Mouse (Mus musculus) urinary bladder, postnatal 36 days (tissue): Measurements from ENCODE around the gene Pcsk2.
A peak's percentile ranks its signal among the peaks of the same experiment; 100 is the strongest.

ENCODE experiments used
- DNase-seq, 2 experiments: peaks; one replicate each; pipeline ENCODE4 v3.0.0; 2022; ENCODE audit warnings: low spot score in 2 of 2, mixed read lengths in 1 of 2

The Pcsk2 gene

DNA sequence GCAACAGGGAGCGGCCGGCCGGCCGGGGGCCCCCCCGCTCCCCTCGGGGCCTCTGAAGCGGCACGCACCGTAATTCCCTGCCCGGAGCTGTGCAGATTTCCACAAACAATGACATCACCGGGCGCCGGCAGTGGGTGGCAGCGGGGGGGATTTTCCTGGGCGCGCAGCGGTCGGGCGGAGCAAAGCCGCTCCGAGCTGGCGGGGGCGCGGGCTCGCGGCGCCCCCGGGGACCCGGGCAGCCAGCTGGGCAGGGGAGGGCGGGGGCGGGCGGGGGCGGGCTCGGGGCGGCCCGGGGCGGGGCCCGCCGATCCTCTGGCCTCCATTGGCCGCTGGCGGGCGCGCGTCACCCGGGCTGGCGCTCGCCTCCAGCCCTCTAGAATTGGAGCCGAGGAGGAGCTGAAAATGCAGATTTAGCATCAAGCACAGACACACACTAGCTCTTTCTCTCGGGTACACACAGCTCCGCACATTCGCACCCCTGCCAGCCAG lies at the start of gene Pcsk2:
TSS of gene Pcsk2 (plus strand) at position 399 of the 489 bp plus-strand sequence.
- DNase-seq, result peak in 1 of 2 experiments; percentile 7

DNA sequence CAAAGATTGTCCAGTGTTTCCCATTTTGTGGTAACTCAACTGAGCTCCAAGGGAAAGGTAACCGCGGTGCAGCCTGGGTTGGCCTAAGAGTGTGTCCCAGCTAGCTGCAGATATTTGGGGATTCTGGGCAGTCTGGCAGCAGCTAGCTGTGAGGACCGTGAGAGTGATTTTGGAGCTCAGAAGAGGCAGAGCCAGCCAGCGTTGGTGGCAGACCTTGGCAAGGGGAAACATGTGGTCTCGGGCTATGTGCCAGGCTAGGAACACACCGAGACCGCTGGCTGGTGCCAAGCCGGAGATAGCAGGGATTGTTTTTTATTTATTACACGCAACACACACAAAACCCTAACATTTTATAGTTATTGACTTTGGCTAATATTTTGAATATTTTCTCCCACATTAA lies 45.1 kb upstream of the Pcsk2 start:
- DNase-seq, result no peak

DNA sequence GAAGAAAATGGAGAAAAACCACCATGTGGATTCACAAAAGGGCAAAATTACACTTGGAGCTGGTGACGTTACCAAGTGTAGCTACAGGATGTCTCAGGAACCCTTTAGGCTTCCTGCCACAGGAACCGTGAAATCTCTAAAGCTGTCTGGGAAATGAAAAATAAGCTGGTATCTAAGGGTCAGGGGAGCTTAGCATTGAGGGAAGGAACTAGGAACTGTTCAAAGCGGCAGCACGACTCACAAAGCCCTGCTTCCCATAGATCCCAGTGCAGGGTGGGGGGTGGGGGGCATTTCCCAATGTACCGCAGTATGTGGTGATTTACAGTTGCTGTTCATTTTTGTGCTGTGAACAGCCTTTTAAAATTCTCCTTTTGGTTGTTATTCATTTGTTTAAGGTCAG lies 44.2 kb upstream of the Pcsk2 start:
- DNase-seq, result no peak

DNA sequence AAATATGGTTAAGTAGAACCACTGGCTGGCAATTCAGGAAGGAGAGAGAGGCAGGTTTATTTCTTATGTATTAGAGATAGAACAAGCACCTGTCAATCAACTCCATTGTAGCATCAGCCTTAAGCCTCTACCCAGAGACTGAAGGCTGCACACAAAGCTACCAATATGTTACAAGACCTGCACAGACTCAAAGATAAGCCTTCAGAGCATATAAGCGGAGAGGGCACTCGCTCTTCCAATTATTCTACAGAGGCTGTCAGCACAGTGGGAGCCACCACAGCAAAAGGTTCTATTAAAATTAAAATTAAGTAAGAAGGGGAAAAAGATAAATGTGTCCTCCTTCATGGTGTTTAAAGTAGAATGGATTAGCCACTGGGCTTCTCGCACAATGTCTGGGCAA lies 43.8 kb upstream of the Pcsk2 start:
- DNase-seq, result no peak

DNA sequence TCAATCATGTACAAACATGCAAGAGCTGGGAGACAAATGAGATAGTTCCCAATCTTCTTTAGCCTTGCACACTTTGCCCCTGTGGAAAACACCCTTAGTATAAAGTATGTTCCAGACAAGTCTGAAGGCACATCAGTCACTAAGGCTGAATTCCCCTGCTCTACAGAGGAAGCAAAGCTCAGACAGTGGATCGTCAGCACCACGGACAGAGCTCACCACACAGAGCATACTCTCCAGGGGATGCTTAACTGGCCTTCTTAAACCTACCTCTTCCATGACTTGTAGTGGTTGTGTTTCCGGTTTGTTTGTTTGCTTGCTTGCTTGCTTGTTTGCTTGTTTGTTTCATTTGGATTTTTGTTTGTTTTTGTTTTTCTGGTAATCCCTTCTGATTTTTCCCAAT lies 9.5 kb upstream of the Pcsk2 start:
- no peak for DNase-seq

DNA sequence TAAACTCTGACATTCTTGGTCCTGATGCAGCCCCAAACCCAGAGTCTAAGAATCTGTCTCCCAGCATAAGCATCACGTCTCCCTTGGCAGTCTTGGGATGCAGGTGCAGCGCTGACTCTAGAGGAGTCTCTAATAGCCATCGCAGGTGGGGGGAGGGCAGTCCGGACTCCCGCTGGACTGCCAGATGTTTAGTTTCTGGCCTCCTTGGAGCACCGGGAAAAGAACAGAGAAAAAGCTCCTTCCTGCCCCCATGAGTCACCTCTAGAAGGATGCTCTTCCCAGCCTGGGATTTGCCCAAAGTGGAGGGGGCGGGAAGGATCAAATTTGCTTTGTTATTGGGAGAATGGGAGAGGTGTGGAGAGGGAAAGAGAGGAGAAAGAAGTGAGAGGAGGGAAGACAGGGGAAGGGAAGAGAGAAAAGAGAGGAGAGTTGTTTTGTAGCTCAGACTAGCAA lies 631 bp upstream of the Pcsk2 start:
- DNase-seq, result no peak

DNA sequence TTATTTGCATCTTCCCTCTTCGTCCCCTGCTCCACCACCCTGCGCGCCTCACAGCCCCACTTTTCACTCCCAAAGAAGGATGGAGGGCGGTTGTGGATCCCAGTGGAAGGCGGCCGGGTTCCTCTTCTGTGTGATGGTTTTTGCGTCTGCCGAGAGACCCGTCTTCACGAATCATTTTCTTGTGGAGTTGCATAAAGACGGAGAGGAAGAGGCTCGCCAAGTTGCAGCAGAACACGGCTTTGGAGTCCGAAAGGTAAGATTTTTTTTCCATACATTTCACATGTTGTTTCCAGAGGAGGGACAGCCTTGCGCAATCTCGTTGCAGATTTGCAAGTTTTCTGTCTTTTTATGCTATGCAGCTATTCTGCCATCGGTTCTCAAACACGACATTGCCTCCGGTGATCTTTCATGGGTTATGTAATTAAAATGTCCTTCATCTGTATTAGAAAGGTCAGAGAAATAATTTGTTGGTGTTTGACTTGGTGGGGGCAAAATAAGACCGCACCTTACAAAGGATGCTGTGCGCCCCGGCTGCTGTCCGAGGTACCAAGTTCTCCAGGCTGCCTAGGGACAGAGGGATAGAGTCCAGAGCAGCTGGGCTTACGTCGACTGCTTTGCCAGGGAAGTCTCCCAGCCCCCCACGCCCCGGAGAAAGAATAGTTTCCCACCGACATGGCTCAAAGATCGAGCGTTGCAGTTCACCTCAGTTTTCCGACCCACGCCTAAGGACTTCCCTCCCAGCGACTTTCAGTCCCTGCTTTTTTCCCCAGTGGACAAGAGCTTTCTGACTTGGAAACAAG lies 656 bp downstream of the Pcsk2 start:
- no peak for DNase-seq

DNA sequence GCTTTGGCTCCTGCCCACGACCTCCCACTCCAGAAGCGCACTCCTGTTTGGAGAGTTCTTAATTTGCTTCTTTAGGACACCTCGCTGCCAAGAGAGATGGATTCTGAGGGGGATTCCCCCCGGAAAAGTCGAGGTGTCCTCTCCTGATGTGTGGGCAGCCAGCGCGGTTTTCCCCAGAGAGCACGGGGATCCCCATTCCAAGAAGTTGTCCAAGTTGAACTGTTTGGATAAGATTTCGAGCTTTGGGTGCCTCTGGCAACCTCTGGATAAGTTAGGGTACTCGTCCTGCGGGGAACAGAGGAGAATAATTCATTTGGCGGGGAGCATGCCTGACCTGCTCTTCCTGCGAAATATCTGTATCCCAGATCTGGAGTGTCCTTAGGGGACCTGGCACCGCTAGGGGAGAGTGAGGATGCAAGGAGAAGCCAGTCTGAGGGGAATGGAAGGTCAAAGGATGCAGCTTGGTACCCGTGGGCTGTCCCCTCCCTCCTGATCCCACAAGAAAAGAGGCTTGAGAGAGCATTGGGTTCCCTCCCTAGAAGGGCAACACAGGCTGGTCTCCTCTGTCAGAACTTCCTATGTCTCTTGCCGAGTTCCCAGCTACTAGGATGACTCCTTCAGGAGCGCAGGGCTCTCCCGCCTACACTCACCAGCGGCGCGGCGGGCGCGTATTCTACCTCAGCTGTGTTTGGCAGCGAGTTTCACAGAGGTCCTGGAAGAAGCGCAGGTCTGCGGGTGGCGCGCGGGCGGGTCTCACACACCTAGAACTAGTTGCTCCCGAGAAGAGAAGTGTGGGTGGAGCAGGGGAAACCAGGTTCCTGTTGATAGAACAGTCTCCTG lies 1.5 kb downstream of the Pcsk2 start:
- no peak for DNase-seq

DNA sequence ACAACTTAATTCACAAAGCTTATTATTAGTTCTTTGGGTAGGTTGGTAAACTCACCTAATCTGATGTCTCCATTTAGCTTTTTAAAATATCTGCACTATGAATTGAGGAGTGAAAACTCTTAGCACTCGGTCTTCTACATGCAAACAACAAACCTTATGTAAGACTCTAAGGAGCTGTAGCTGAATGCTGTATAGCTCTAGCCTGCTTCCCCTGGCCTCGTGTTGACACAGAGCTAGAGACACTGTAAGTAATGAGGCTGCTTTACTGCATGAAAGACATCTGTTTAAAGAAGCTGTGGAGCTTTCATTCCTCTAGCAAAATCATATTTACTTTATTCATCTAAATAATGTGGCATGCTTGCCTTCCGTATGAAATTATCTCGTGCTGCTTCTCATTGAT lies 14.4 kb downstream of the Pcsk2 start:
- no peak for DNase-seq

DNA sequence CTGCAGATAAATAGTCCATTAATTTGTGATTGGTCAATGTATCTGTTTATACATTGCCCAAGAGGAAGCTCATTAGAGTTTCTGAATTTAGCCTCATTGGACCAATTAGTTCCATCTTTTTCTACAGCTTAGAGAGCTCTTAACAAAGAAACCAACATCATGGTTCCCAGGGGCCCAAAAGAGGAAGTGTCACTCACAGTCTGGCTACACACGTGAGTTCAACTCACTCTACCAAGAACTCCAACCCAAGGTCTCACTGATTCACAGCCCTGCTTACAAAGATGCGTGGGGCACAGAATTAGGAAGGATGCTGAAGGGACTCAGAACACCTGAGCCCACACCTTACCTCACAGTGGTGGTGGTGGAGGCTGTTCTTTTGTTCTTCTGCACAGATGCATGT lies 19.1 kb downstream of the Pcsk2 start:
- DNase-seq, result no peak

DNA sequence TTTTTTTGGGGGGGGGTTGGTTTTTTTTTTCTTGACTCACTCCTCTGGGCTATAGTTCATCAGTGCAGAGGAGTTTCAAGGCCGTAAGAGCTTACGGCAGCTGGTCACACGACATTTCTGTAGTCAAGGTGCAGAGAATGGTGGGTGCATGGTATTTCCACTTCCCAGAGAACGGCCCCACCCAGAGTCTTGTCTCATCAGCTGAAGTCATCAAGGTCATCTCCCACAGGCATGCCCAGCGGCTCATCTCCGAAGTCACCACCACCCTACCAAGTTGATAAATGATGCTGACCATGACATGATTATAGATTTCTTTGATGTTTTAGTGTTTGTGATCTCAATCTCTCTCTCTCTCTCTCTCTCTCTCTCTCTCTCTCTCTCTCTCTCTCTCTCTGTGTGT lies 20.0 kb downstream of the Pcsk2 start:
- DNase-seq, result no peak

DNA sequence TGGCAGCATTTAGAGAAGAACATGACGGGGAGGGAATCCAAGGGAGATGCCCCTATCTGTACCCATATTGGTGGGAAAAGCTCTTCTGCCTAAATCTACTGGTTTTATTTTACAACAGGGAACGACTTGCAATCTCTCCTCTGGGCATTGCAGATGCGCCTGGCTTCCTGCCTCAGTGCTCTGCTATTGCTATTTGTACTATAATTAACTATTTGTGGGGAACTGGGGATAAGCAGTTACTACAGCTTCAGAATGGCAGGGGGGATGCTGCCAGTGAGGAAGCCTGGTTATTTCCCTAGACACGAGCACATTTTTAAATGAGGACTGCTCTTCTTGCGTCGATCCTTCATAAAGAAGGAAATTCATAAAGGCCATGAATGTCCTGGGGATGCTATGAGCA lies 39.4 kb downstream of the Pcsk2 start:
- DNase-seq, result no peak

DNA sequence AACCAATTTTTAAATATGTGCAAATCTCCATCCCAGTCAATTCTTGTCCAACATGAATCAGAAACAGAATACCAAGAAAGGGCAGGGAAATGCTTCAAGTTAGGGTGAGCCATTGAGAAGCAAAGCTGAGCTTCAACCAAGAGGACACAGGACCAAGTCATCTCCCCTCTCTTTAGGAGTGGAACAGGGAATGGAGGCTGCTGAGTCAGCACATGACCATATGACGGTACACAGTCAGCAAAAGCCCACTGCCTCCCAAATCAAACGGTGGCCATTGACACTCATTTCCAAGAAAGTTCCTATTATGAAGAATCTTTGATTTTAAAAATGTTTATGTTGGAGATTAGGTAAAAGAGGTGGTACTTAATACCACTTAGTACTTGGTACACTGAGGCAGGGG lies 44.4 kb downstream of the Pcsk2 start:
- no peak for DNase-seq

DNA sequence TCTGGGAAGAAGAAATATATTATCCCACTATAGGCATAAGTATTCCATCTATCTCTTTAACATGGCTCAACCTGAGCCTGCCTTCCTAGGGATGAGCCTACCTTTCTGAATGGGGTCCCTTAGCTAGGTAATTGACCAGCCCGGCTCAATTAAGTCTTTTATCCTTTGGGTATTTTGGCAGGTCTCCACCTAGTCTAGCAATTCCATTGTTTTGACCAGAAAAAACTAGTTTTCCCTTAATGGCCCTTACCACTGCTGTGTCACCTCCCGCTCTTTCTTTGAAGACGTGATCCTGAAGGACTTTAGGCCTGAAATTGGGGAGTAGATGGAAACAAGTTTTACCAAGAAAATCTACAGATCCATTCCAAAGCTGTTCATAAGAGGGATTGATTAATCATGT lies 57.1 kb downstream of the Pcsk2 start:
- no peak for DNase-seq

DNA sequence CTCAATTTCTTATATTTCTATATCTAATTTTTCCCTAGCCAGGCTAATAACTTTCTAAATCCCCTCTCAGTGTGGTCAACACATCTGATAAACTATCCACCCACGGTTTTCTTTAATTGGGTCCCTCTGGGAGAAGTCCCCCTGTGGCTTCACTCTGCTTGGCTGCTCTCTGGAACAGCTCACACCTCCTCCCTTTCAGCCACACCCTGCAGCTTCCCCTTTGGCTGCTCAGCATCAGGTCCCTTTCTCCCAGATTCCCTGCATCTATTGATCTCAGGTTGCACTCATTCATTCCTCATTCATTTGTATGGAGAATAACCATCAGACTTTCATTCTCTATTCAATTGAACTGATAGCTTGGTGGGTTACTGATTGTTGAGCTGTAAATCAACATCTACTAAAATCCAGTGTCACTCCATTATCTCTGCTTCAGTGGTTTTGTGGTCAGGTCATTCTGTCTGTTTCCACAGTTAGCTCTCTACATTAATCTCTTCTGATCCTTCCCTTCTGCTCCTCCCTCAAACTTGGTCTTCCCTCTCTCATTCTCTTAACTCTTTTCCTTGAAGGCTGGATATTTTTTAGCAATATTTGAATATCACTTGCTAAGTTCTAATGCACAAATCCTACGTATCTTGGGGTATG lies 58.0 kb downstream of the Pcsk2 start:
- no peak for DNase-seq

DNA sequence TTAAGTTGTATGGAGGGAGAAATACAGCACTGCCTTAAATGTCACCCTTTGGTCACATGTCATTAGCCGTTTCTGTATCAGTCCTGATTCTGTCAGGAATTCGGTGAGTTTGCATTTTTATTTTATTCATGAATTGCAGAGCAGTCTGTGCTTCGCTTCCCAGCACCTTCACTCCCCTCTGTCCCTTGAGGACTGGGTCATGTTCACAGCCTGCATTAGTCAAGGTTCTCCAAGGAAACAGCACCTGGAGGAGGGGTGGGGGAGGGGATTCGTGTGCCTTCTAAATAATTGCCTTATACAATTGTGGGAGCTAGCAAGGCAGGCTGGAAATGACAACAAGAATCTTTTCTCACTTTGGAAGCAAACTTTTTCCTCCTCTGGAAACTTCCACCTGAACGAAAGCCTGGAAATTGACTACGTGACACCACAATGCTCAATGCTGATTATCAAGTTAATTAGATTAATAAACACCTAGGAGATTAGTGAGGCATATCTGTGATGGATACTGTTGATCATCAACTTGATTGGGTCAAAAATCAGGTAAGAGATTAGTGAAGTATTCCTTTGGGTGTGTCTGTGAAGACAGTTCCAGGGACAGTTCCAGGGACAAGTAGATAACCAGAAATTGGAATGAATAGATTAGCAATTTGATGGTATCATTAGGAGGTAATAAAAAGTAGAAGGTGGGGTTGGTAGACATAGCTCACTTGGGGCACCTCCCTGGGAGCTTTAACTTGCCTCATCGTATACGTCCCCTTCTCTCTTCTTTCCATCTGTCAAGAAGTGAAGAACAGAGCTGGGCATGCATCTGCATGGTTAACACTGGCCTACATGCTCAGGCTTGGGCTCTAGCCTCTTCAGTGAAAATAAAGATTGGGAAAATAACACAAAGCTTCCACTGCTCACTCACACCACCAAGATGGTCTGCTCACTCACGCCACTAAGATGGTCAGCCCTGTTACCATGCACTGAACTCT lies 64.7 kb downstream of the Pcsk2 start:
- DNase-seq, result no peak

DNA sequence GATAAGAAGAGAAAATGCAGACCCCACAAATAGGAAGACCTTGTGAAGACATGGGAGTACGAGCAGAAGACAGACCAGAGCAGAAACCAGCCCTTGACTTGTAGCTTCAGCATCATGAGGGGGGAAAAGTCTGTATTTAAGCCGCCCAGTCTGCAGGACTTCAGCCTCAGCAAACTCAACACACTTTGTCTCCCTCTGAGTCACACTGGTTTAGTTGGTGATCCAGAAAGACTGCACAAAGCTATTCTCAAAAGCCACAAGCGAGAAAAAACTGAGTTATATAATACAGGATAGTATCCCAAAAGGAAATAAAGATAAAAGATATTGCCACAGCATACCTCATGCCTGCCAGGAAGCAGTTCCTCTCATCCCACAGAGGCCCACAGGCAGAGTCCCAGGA lies 67.5 kb downstream of the Pcsk2 start:
- DNase-seq, result no peak

DNA sequence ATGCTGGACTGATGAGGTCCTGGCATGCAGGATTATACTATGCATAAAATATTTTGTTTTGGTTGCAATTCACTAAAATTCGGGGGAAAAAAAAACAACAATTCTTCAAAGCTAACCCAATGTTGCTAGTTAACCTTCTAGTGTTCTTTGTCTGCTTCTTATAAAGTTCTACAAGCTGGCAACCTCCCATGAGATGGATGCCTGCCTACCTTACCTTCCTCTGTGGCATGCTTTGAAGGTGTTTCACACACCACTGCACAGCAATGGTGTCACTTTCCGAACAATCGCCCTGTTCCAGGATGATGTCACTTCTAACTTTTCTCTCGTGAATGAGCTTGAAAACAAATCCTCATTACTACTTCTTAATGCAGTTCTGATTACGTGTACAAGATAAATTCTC lies 68.8 kb downstream of the Pcsk2 start:
- DNase-seq, result no peak

DNA sequence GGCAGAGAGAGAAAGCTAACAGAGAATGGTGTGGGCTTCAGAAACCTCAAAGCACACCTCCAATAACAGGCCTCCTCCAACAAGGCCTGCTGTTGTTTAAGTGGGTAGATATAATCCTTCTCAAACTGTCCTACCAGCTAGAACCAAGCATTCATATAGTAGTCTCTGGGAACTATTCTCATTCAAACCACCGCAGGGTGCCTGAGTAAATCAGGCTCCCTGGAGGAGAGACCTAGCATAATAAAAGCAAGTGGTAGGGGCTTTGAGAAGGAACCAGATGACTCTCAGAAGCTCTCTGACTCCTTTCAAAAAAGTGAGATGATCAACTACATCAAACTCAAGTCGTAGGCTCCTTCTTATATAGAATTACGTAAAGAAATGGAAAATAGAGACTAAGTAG lies 75.0 kb downstream of the Pcsk2 start:
- no peak for DNase-seq

DNA sequence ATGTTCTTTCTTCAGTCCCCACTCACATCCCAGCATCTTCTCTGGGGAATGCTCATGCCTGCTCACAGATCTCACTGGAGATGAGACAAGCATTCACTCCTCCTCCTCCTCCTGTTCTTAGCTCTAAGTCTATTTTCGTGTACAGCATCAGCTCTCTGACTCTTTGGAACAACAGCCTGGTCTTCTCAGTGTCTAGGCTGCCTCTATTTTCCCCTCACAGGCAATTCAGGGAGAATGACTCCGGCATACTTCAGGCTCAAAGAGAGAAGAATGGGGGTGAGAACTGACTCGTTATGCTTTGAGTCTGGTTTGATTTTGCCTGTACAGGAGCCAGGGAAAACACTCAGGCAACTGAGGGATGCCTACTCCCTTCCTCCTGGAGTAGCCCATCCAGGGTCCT lies 78.0 kb downstream of the Pcsk2 start:
- no peak for DNase-seq

DNA sequence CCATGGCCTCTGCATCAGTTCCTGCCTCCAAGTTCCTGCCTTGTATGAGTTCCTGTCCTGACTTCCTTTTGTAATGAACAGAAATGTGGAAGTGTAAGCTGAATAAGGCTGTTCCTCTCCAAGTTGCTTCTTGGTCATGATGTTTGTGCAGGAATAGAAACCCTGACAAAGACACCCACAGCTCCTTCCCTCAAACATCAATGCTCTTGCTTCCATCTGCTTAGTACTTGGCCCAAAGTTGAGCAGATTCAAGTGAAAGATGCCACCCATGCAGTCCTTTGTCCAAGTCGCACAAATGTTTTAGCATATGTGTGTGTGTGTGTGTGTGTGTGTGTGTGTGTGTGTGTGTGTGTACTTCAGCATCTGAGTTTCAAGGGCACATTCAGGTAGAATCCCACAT lies 97.3 kb downstream of the Pcsk2 start:
- no peak for DNase-seq
